ENCODE assay signal across 22 mouse cellular contexts in genomic region chr6:127365651-127366050, GRCm38 (mm10).
"Had no signal": no experiment of that assay in that cellular context is flagged by ENCODE, and none has a peak within 500 bp of the region (broad histone marks: within the 10 kb centered on the region; RNA-seq: fewer than 3 reads in every experiment).

No protein-coding gene starts in this region.

- H3K4me2 ChIP-seq: kidney, embryonic 15.5 days; lung, embryonic 15.5 days; midbrain, embryonic 12.5 days; neural tube, embryonic 12.5 days; neural tube, embryonic 15.5 days; stomach, embryonic 15.5 days had no signal

- H3K9me3 ChIP-seq: kidney, embryonic 15.5 days; lung, embryonic 15.5 days; midbrain, embryonic 12.5 days; neural tube, embryonic 12.5 days; neural tube, embryonic 15.5 days; stomach, embryonic 15.5 days had no signal

- DNase-seq: kidney, adult 11 months; kidney, adult 8-10 months; kidney, postnatal 10 days; kidney, postnatal 36 days; layer of hippocampus, postnatal 36 days; lung, adult 18-20 months; lung, postnatal 10 days; lung, postnatal 36 days; right cerebral cortex, adult 18-20 months; right cerebral cortex, postnatal 14 days; right cerebral cortex, postnatal 4 days; thymus, adult 18-20 months; thymus, postnatal 36 days had no signal

- H3K36me3 ChIP-seq: kidney, embryonic 15.5 days; lung, embryonic 15.5 days; midbrain, embryonic 12.5 days; neural tube, embryonic 12.5 days; neural tube, embryonic 15.5 days; stomach, embryonic 15.5 days had no signal

- H3K9ac ChIP-seq: kidney, embryonic 15.5 days; liver, embryonic 14.5 days; lung, embryonic 15.5 days; midbrain, embryonic 12.5 days; neural tube, embryonic 12.5 days; neural tube, embryonic 15.5 days; stomach, embryonic 15.5 days had no signal

- H3K27me3 ChIP-seq: lung, embryonic 15.5 days; neural tube, embryonic 12.5 days; stomach, embryonic 15.5 days had no signal

- H3K27ac ChIP-seq: kidney, embryonic 15.5 days; left cerebral cortex, adult 2 months; liver, embryonic 14.5 days; lung, embryonic 15.5 days; neural tube, embryonic 12.5 days; neural tube, embryonic 15.5 days; stomach, embryonic 15.5 days had no signal

- H3K4me3 ChIP-seq: kidney, embryonic 15.5 days; left cerebral cortex, adult 2 months; lung, embryonic 15.5 days; megakaryocyte, embryonic 14.5 days; midbrain, embryonic 12.5 days; neural tube, embryonic 12.5 days; neural tube, embryonic 15.5 days; stomach, embryonic 15.5 days had no signal
